Mouse (Mus musculus): ENCODE results near the gene Nhlh2.

- TF ChIP-seq CTCF (conservative IDR thresholded peaks at IDR 0.05 in 1 of 2, IDR thresholded peaks at IDR 0.05 in 1 of 2; ENCODE audit: low read depth in 2 of 2, low read length in 2 of 2): peak; percentile 65 to 71
- TF ChIP-seq EP300 (IDR thresholded peaks at IDR 0.05; ENCODE audit: low read length): no peak
- no peak for TF ChIP-seq ELF1 (IDR thresholded peaks at IDR 0.05; ENCODE audit: low read depth, low read length)
- TF ChIP-seq IRF4 (IDR thresholded peaks at IDR 0.05; ENCODE audit: low read depth, low read length): no peak
- TF ChIP-seq SIN3A (IDR thresholded peaks at IDR 0.05; ENCODE audit: low read length): no peak
- TF ChIP-seq RCOR1 (conservative IDR thresholded peaks at IDR 0.05; ENCODE audit: low read depth, low read length): no peak
- TF ChIP-seq ETS1 (conservative IDR thresholded peaks at IDR 0.05; ENCODE audit: low read depth, low read length): no peak
- TF ChIP-seq ZMIZ1 (IDR thresholded peaks at IDR 0.05; ENCODE audit: low read depth, low read length): no peak
- TF ChIP-seq HCFC1 (IDR thresholded peaks at IDR 0.05; ENCODE audit: low read depth, low read length): no peak
- TF ChIP-seq SMC3 (IDR thresholded peaks at IDR 0.05; ENCODE audit: low read depth, low read length): peak; percentile 50
Measured at GRCm38 (mm10) chr3:102027880-102028279, 18.0 kb downstream of the Nhlh2 start.

Measured in CH12.LX (cell line).